Mouse (Mus musculus) lung, postnatal 0 days (tissue): Measurements from ENCODE around the gene Sdhc.

Experiments used
- CTCF ChIP-seq: IDR thresholded peaks from 2 replicates; pipeline ENCODE4 v1.5.1; 2016; ENCODE audit warnings: antibody characterized with exemption, mild to moderate bottlenecking
- EP300 ChIP-seq: IDR thresholded peaks from 2 replicates; pipeline ENCODE4 v1.6.1; 2016; ENCODE audit warnings: antibody characterized with exemption, mild to moderate bottlenecking, control low read depth

GRCm38 (mm10) chr1:171165629-171166345 is 15.4 kb upstream of the Sdhc start:
- TF ChIP-seq CTCF (no peak), EP300 (no peak)
